Mouse (Mus musculus) ES-Bruce4 (cell line): ENCODE measurements around the gene Opn1mw. TPM values are rescaled to one million over a fixed set of nuclear protein-coding genes. Genes with fewer than 3 reads are reported as not detected.

ENCODE experiments used
- H3K27ac ChIP-seq: 2 replicates; pipeline ENCODE4 v1.5.1; 2012; ENCODE audit warnings: low read length, inconsistent platforms; ENCODE audit not compliant: insufficient read depth
- H3K27me3 ChIP-seq: 2 replicates; pipeline ENCODE4 v1.6.1; 2012; ENCODE audit warnings: mild to moderate bottlenecking, low read length, inconsistent platforms; ENCODE audit not compliant: control insufficient read depth, poor library complexity, insufficient read depth, severe bottlenecking
- H3K36me3 ChIP-seq: 2 replicates; pipeline ENCODE4 v1.6.1; 2012; ENCODE audit warnings: inconsistent platforms, mild to moderate bottlenecking, low read length, moderate library complexity; ENCODE audit not compliant: control insufficient read depth, poor library complexity, insufficient read depth, severe bottlenecking
- H3K4me1 ChIP-seq: one replicate; pipeline ENCODE4 v1.8.1; 2011; ENCODE audit warnings: low read length; ENCODE audit not compliant: control insufficient read depth, insufficient read depth
- H3K4me3 ChIP-seq: 2 replicates; pipeline ENCODE4 v1.5.1; 2011; ENCODE audit warnings: low read depth, mild to moderate bottlenecking, low read length
- H3K9ac ChIP-seq: 2 replicates; pipeline ENCODE4 v1.6.1; 2012; ENCODE audit warnings: low read depth, mild to moderate bottlenecking, inconsistent platforms; ENCODE audit not compliant: poor library complexity, severe bottlenecking
- H3K9me3 ChIP-seq: replicated peaks from 2 replicates; pipeline ENCODE4 v1.6.1; 2012; ENCODE audit warnings: mild to moderate bottlenecking, low read length, inconsistent platforms; ENCODE audit not compliant: control insufficient read depth, poor library complexity, insufficient read depth, severe bottlenecking
- CTCF ChIP-seq: IDR thresholded peaks from one replicate; pipeline ENCODE4 v1.8.1; 2011; ENCODE audit warnings: low read depth, low read length
- EP300 ChIP-seq: IDR thresholded peaks from 2 replicates; pipeline ENCODE4 v1.6.1; 2011; ENCODE audit warnings: low read depth, low read length; ENCODE audit not compliant: insufficient read depth
- POLR2A ChIP-seq: IDR thresholded peaks from one replicate; pipeline ENCODE4 v1.8.1; 2011; ENCODE audit warnings: low read length; ENCODE audit not compliant: insufficient read depth
- polyA plus RNA-seq: library from polyadenylated mRNA; stranded (reverse); fragments of >200 nt; gene quantifications from 2 replicates; pipeline ENCODE4 v1.2.4, GENCODE M21; 2011; ENCODE audit warnings: low read depth; ENCODE audit not compliant: missing spikeins, insufficient read depth, insufficient read length

Gene Opn1mw
- polyA plus RNA-seq, 1 experiment, result not detected

DNA sequence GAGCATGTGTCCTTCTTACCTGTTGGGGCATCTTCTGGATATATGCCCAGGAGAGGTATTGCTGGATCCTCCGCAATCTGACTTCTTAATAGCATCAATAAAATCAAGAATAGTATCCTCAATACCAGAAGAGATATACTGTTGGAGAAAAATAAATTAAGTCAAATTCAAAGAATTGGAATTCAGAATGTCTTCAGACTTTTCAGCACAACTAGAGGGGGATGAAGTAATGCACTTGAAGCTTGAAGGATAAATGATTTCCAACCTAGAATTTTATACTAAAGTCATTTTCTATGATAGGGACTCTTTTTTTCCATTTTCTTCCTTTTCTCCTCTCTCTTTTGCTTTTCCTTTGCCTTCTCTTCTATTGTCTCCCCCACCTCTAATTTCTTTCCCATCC lies 40.5 kb downstream of the Opn1mw start, which contains the start of gene Tex28:
Tex28 (minus strand) TSS at position 101 of the 400 bp plus-strand sequence.
- no peaks in the 10 kb centered on the region for H3K9me3 ChIP-seq
- no peak within 1 kb of the TSS for H3K9ac ChIP-seq
- H3K36me3 ChIP-seq, result no peaks in the 10 kb centered on the region
- H3K4me1 ChIP-seq, result no peaks in the 10 kb centered on the region
- no peak within 1 kb of the TSS for H3K4me3 ChIP-seq
- TF ChIP-seq EP300 (no peak), POLR2A (no peak), CTCF (no peak)
- H3K27me3 ChIP-seq, result no peaks in the 10 kb centered on the region
- no peak within 1 kb of the TSS for H3K27ac ChIP-seq

DNA sequence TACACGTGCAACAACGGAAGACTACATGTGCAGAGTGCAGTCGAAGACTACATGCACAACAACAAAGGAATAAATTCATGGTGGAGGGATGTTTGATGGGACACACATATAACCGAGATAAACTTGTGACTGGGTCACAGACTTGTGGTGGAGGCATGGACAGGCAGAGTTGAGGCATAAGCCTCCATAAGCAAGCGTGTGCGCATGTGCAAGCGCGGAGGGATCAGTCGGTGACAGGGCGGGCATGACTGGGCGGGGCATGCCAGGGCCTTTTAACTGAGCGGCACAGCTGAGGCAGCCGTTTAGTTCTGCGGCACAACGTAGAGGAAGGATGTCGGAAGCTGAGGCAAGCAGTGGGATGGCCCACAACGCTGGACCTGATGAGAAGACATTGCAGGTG lies 49.7 kb downstream of the Opn1mw start, which contains the start of gene Tktl1:
Tktl1 (plus strand) TSS at position 301 of the 400 bp plus-strand sequence.
- Histone ChIP-seq H3K27ac (no peak within 1 kb of the TSS), H3K9me3 (no peaks in the 10 kb centered on the region), H3K27me3 (no peaks in the 10 kb centered on the region), H3K9ac (no peak within 1 kb of the TSS), H3K4me1 (no peaks in the 10 kb centered on the region), H3K36me3 (no peaks in the 10 kb centered on the region), H3K4me3 (no peak within 1 kb of the TSS)
- TF ChIP-seq POLR2A, result no peak
- TF ChIP-seq EP300, result no peak
- TF ChIP-seq CTCF, result no peak

Other genes with a start within 250 kb of the Opn1mw start
- gene Avpr2, start 235.4 kb upstream of the Opn1mw start, polyA plus RNA-seq, result not detected in 2 replicates
- gene L1cam, start 231.4 kb upstream of the Opn1mw start, polyA plus RNA-seq, result 3.4 and 4.5 TPM in 2 replicates
- gene Arhgap4, start 205.6 kb upstream of the Opn1mw start, polyA plus RNA-seq, result 3.5 and 4.7 TPM in 2 replicates
- 77.1 and 87.9 TPM in 2 replicates for gene Naa10, start 205.5 kb upstream of the Opn1mw start, polyA plus RNA-seq
- 79.7 and 84.6 TPM in 2 replicates for gene Renbp, start 196.6 kb upstream of the Opn1mw start, polyA plus RNA-seq
- 91.4 and 96.4 TPM in 2 replicates for gene Hcfc1, start 161.1 kb upstream of the Opn1mw start, polyA plus RNA-seq
- gene Irak1, start 103.5 kb upstream of the Opn1mw start, polyA plus RNA-seq, result 35.1 and 35.4 TPM in 2 replicates
- 21.5 and 22.7 TPM in 2 replicates for gene Mecp2, start 7.9 kb downstream of the Opn1mw start, polyA plus RNA-seq
- gene Tex28, start 40.4 kb downstream of the Opn1mw start, polyA plus RNA-seq, result not detected in 2 replicates
- not detected in 2 replicates for gene Tktl1, start 49.8 kb downstream of the Opn1mw start, polyA plus RNA-seq
- 288 and 325 TPM in 2 replicates for gene Flna, start 122.4 kb downstream of the Opn1mw start, polyA plus RNA-seq
- gene Emd, start 127.2 kb downstream of the Opn1mw start, polyA plus RNA-seq, result 154 and 169 TPM in 2 replicates
- gene Rpl10, start 143.3 kb downstream of the Opn1mw start, polyA plus RNA-seq, result 239 and 288 TPM in 2 replicates
- 27.6 and 30.5 TPM in 2 replicates for gene Taz, start 154.4 kb downstream of the Opn1mw start, polyA plus RNA-seq
- gene Dnase1l1, start 154.9 kb downstream of the Opn1mw start, polyA plus RNA-seq, result 3.9 and 5.9 TPM in 2 replicates
- gene Atp6ap1, start 169.6 kb downstream of the Opn1mw start, polyA plus RNA-seq, result 74.7 and 75.7 TPM in 2 replicates
- gene Gdi1, start 177.5 kb downstream of the Opn1mw start, polyA plus RNA-seq, result 157 and 164 TPM in 2 replicates
- gene Fam50a, start 185.6 kb downstream of the Opn1mw start, polyA plus RNA-seq, result 58.9 and 63.7 TPM in 2 replicates
- gene Plxna3, start 201.6 kb downstream of the Opn1mw start, polyA plus RNA-seq, result 9.1 and 10.5 TPM in 2 replicates
- gene Lage3, start 226.2 kb downstream of the Opn1mw start, polyA plus RNA-seq, result 54.0 and 54.4 TPM in 2 replicates
- gene Ubl4a, start 245.8 kb downstream of the Opn1mw start, polyA plus RNA-seq, result 45.2 and 57.1 TPM in 2 replicates
- gene Slc10a3, start 245.9 kb downstream of the Opn1mw start, polyA plus RNA-seq, result 2.6 and 3.0 TPM in 2 replicates